ENCODE assay signal across 8 mouse cellular contexts in the genomic region with DNA sequence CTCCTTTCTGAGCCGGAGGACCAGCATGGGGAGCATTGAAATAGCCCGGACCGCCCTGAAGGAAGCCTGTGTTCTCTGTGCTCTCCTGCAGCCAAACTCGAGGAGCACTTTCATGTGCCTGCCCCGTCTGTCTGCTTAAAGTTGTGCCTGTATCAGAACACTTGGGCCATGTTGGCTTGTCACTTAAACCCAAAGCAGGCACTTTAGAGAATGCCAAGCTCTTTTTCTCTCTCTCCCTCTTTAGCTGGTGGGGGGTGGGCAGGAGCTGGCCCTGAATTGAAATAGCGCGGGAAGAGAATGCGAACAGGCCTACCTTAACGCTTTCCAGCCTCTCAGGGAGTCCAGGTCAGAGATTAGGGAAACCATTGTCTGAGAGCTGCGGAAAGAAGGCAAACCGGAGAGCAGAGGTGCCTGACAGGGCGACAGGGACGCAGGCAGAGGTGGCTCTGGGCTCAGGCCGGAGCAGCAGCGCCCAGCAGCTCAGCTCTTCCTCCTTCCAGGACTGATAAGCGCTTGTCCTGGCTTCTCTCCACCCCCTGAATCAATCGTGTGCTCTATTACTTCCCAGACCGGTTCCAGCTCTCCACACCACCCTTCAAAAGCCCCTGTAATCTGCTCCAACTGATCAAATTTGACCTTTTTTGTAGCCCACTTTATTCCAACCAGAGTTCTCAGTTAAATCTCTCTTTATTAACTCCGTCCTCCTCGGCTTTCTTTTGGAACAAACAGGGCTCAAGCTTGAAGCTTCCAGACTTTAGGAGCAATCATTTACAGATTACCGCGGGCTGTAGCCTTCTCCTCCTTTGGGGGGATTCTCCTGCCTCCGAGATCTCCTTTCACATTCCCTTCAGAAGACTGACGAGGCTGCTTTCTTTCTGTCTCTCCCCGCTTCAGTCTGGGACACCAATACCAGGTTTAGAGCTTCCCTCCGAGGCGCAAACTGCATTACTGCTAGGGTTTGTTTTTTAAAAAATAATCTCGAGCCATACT.
DNase-seq lines count a peak whose midpoint lies in the region; ATAC-seq and TF ChIP-seq lines count a peak whose summit lies in the region.

No protein-coding gene starts in this region.

- peaks cover 8% of the 10 kb centered on the region; the same call in 1 of the 2 replicates for H3K36me3 ChIP-seq in kidney, embryonic 15.5 days
- H3K36me3 ChIP-seq in intestine, embryonic 14.5 days (ENCODE audit: control insufficient read depth, insufficient read depth, low read length): no peaks in the 10 kb centered on the region
- 0 out of 2 replicates have a peak, but pooled peaks cover 5% of the 10 kb centered on the region for H3K36me3 ChIP-seq in stomach, embryonic 15.5 days
- H3K36me3 ChIP-seq in thymus, adult 2 months (ENCODE audit: control insufficient read depth, insufficient read depth, low read length): no peaks in the 10 kb centered on the region

- H3K27ac ChIP-seq in kidney, embryonic 15.5 days: peak overlapping the region; percentile 58; the same call in 1 of the 2 replicates
- peak overlapping the region; percentile 74 for H3K27ac ChIP-seq in intestine, embryonic 14.5 days (ENCODE audit: low read depth)
- H3K27ac ChIP-seq in stomach, embryonic 15.5 days: peak overlapping the region; percentile 79
- no peak overlapping the region for H3K27ac ChIP-seq in thymus, adult 2 months (ENCODE audit: control insufficient read depth, insufficient read depth, low read length)

- 18% methylated on average over 28 of the region's 28 CpGs for WGBS in kidney, embryonic 15.5 days
- WGBS in intestine, embryonic 14.5 days: 12% methylated on average over 28 of the region's 28 CpGs
- 15% methylated on average over 28 of the region's 28 CpGs for WGBS in stomach, embryonic 15.5 days
- WGBS in thymus, adult 2 months: 59% methylated on average over 28 of the region's 28 CpGs

- H3K27me3 ChIP-seq in kidney, embryonic 15.5 days: no peaks in the 10 kb centered on the region
- no peaks in the 10 kb centered on the region for H3K27me3 ChIP-seq in intestine, embryonic 14.5 days (replicated peaks; ENCODE audit: control insufficient read depth, insufficient read depth, low read length)
- no peaks in the 10 kb centered on the region for H3K27me3 ChIP-seq in stomach, embryonic 15.5 days (replicated peaks)
- no peaks in the 10 kb centered on the region for H3K27me3 ChIP-seq in thymus, adult 2 months (ENCODE audit: control insufficient read depth, insufficient read depth, low read length)

- no peaks in the 10 kb centered on the region; the same call in 1 of the 2 replicates for H3K9me3 ChIP-seq in kidney, embryonic 15.5 days (replicated peaks)
- peaks cover 13% of the 10 kb centered on the region for H3K9me3 ChIP-seq in intestine, embryonic 14.5 days (ENCODE audit: control insufficient read depth, low read length)
- H3K9me3 ChIP-seq in stomach, embryonic 15.5 days: no peaks in the 10 kb centered on the region

- peak overlapping the region; percentile 35 for H3K4me3 ChIP-seq in kidney, embryonic 15.5 days (replicated peaks)
- H3K4me3 ChIP-seq in intestine, embryonic 14.5 days (ENCODE audit: low read depth, low read length): peak overlapping the region; percentile 36
- H3K4me3 ChIP-seq in stomach, embryonic 15.5 days (replicated peaks): peak overlapping the region; percentile 36
- no peak overlapping the region for H3K4me3 ChIP-seq in thymus, adult 2 months (ENCODE audit: control insufficient read depth, insufficient read depth, low read length)

- DNase-seq in kidney, adult 18-20 months: no peak
- peak; percentile 77 to 78 for DNase-seq in cerebellum, postnatal 10 days
- DNase-seq in gastrocnemius, postnatal 4 days (ENCODE audit: low spot score in 2 of 2): peak; percentile 24 to 48
- peak; percentile 79 for DNase-seq in intestine, embryonic 14.5 days (ENCODE audit: low spot score)
- peak; percentile 51 for DNase-seq in lung, postnatal 10 days
- DNase-seq in thymus, adult 2 months: no peak

- no peak for TF ChIP-seq CTCF in thymus, adult 2 months (IDR thresholded peaks at IDR 0.05; ENCODE audit: borderline replicate concordance, control insufficient read depth, extremely low read depth, insufficient read depth, low read length, poor library complexity)

- peak; percentile 77; the same call in 1 of the 2 replicates for ATAC-seq in kidney, embryonic 15.5 days (replicated peaks; ENCODE audit: low FRiP score)
- peak; percentile 77 for ATAC-seq in intestine, embryonic 14.5 days (replicated peaks; ENCODE audit: low FRiP score, low TSS enrichment, low read depth)
- ATAC-seq in stomach, embryonic 15.5 days (ENCODE audit: insufficient read depth, low FRiP score, low read depth): peak; percentile 61; the same call in 1 of the 2 replicates

- peak overlapping the region; percentile 29; the same call in 1 of the 2 replicates for H3K9ac ChIP-seq in kidney, embryonic 15.5 days
- peak overlapping the region; percentile 62 for H3K9ac ChIP-seq in intestine, embryonic 14.5 days (ENCODE audit: low read length)
- H3K9ac ChIP-seq in stomach, embryonic 15.5 days: no peak overlapping the region

- peaks cover 23% of the 10 kb centered on the region for H3K4me1 ChIP-seq in kidney, embryonic 15.5 days
- peaks cover 35% of the 10 kb centered on the region for H3K4me1 ChIP-seq in intestine, embryonic 14.5 days (replicated peaks; ENCODE audit: control insufficient read depth, insufficient read depth, low read length)
- peaks cover 12% of the 10 kb centered on the region; the same call in 1 of the 2 replicates for H3K4me1 ChIP-seq in stomach, embryonic 15.5 days
- no peaks in the 10 kb centered on the region for H3K4me1 ChIP-seq in thymus, adult 2 months (replicated peaks; ENCODE audit: control insufficient read depth, insufficient read depth, low read length)

- H3K4me2 ChIP-seq in kidney, embryonic 15.5 days: peak overlapping the region; percentile 56
- H3K4me2 ChIP-seq in intestine, embryonic 14.5 days (ENCODE audit: low read length): peak overlapping the region; percentile 63
- peak overlapping the region; percentile 55 for H3K4me2 ChIP-seq in stomach, embryonic 15.5 days

- TF ChIP-seq POLR2A in thymus, adult 2 months (IDR thresholded peaks at IDR 0.05; ENCODE audit: control insufficient read depth, extremely low read depth, insufficient read depth, low read length, poor library complexity): no peak

Comparison
In these comparisons a context has a peak if more than half of its experiments do, and no peak if none do; other contexts are left out.
1. DNase-seq: peak in cerebellum, postnatal 10 days (2 of 2), gastrocnemius, postnatal 4 days (2 of 2), intestine, embryonic 14.5 days (single experiment) and lung, postnatal 10 days (single experiment); none in kidney, adult 18-20 months (single experiment) and thymus, adult 2 months (single experiment).
2. Peak in every context shown above with its lines, with median percentiles within 50 percentile points of each other: ATAC-seq and H3K4me2 ChIP-seq.